Mouse (Mus musculus) gastrocnemius, adult 8-10 months (tissue): ENCODE measurements around the gene Coro1b. TPM values are rescaled to one million over a fixed set of nuclear protein-coding genes. Genes with fewer than 3 reads are reported as not detected.

ENCODE experiments used
- total RNA-seq, 4 experiments: library from RNA; stranded (reverse); gene quantifications; 2 replicates each; pipeline ENCODE4 v1.2.4; 2022

The Coro1b gene
- total RNA-seq, 4 experiments from 2014 or later, result 10.4 to 13.2 (median 11.6) TPM

Other genes starting within 250 kb of the Coro1b start
- gene Tcirg1, start 241.5 kb upstream of the Coro1b start, total RNA-seq, result 1 to 10 TPM; 2.2 to 5.1 (median 3.0) TPM
- 100 to 1,000 TPM; 222 to 255 (median 235) TPM for gene Ndufs8, start 235.8 kb upstream of the Coro1b start, total RNA-seq
- gene Aldh3b1, start 218.8 kb upstream of the Coro1b start, total RNA-seq, result 1 to 10 TPM; 1.0 to 2.6 (median 1.3) TPM
- 1 to 10 TPM; 3.2 to 4.5 (median 3.5) TPM for gene Unc93b1, start 213.4 kb upstream of the Coro1b start, total RNA-seq
- gene Aldh3b3, start 190.0 kb upstream of the Coro1b start, total RNA-seq, result not detected
- under 1 TPM in 3 of 4 experiments, not detected in 1; 0.19 to 0.62 (median 0.52) TPM for gene Aldh3b2, start 176.3 kb upstream of the Coro1b start, total RNA-seq
- 1 to 10 TPM; 1.1 to 1.7 (median 1.5) TPM for gene Acy3, start 162.0 kb upstream of the Coro1b start, total RNA-seq
- gene Tbx10, start 155.9 kb upstream of the Coro1b start, total RNA-seq, result under 1 TPM in 1 of 4 experiments, not detected in 3; 0.16 TPM
- 10 to 100 TPM; 19.0 to 24.8 (median 22.8) TPM for gene Nudt8, start 148.0 kb upstream of the Coro1b start, total RNA-seq
- gene Gm49405, start 148.0 kb upstream of the Coro1b start, total RNA-seq, result under 1 TPM; 0.12 to 0.39 (median 0.15) TPM
- 1 to 10 TPM in 1 of 4 experiments, under 1 TPM in 3; 0.36 to 1.2 (median 0.73) TPM for gene Doc2g, start 145.3 kb upstream of the Coro1b start, total RNA-seq
- 100 to 1,000 TPM; 435 to 477 (median 462) TPM for gene Ndufv1, start 135.8 kb upstream of the Coro1b start, total RNA-seq
- 100 to 1,000 TPM; 411 to 453 (median 419) TPM for gene Gstp1, start 110.6 kb upstream of the Coro1b start, total RNA-seq
- 100 to 1,000 TPM; 240 to 258 (median 250) TPM for gene Gstp2, start 102.6 kb upstream of the Coro1b start, total RNA-seq
- gene Gstp3, start 89.0 kb upstream of the Coro1b start, total RNA-seq, result not detected
- not detected for gene Cabp2, start 67.0 kb upstream of the Coro1b start, total RNA-seq
- gene Cdk2ap2, start 51.4 kb upstream of the Coro1b start, total RNA-seq, result 10 to 100 TPM; 14.0 to 20.3 (median 18.0) TPM
- 1 to 10 TPM; 1.1 to 3.3 (median 2.4) TPM for gene Pitpnm1, start 48.6 kb upstream of the Coro1b start, total RNA-seq
- 10 to 100 TPM; 85.7 to 96.3 (median 90.3) TPM for gene Aip, start 22.8 kb upstream of the Coro1b start, total RNA-seq
- not detected for gene Gpr152, start 8.8 kb upstream of the Coro1b start, total RNA-seq
- gene Cabp4, start 4.6 kb upstream of the Coro1b start, total RNA-seq, result not detected
- gene Ptprcap, start 5.0 kb downstream of the Coro1b start, total RNA-seq, result under 1 TPM in 2 of 4 experiments, not detected in 2; 0.27 to 0.38 TPM
- gene Rps6kb2, start 14.7 kb downstream of the Coro1b start, total RNA-seq, result 10 to 100 TPM; 18.6 to 28.4 (median 25.7) TPM
- 10 to 100 TPM; 23.8 to 33.0 (median 24.9) TPM for gene Carns1, start 26.9 kb downstream of the Coro1b start, total RNA-seq
- gene Tbc1d10c, start 42.7 kb downstream of the Coro1b start, total RNA-seq, result 1 to 10 TPM; 6.6 to 8.6 (median 7.9) TPM
- 100 to 1,000 TPM; 198 to 243 (median 235) TPM for gene Ppp1ca, start 43.4 kb downstream of the Coro1b start, total RNA-seq
- 1 to 10 TPM; 1.7 to 3.6 (median 2.3) TPM for gene Rad9a, start 53.0 kb downstream of the Coro1b start, total RNA-seq
- under 1 TPM in 3 of 4 experiments, not detected in 1; 0.20 to 0.43 (median 0.22) TPM for gene Clcf1, start 65.6 kb downstream of the Coro1b start, total RNA-seq
- gene AC109138.7, start 65.7 kb downstream of the Coro1b start, total RNA-seq, result not detected
- 10 to 100 TPM; 13.1 to 19.4 (median 17.3) TPM for gene Pold4, start 83.3 kb downstream of the Coro1b start, total RNA-seq
- gene Ssh3, start 120.6 kb downstream of the Coro1b start, total RNA-seq, result 1 to 10 TPM; 2.3 to 5.8 (median 2.9) TPM
- gene Ankrd13d, start 134.5 kb downstream of the Coro1b start, total RNA-seq, result under 1 TPM in 1 of 4 experiments, not detected in 3; 0.63 TPM
- 10 to 100 TPM; 55.7 to 65.2 (median 62.1) TPM for gene Grk2, start 157.6 kb downstream of the Coro1b start, total RNA-seq
- gene Kdm2a, start 249.7 kb downstream of the Coro1b start, total RNA-seq, result 10 to 100 TPM; 30.2 to 37.7 (median 37.2) TPM